Mouse (Mus musculus): Measurements from ENCODE around the gene Myo1b.
"Not testable (repeated sequence)": the region's sequence is repeated elsewhere in the genome, so short reads cannot be mapped to it uniquely, and the experiment has no call there.

Gene Myo1b

DNA sequence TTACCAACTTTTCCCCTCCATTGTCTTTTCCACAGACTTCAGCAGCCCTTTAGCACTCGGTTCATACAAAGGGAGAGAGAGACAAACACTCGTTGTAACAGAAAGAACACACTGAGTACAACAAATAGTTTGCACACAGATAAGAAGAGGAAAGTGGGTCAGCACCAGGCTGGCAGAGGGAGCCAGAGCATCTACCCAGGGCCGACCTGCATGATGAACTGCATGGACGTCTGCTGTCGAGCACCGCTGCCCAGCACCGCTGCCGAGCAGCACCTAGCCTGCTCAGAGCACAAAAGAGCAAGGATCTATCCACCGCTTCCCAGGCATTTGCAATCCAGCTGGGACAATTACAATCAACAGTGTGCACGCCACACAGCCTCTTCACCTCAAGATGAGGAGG lies 19.9 kb downstream of the Myo1b start:
- DNase-seq (ENCODE audit: low spot score in 2 of 2) = no peak

DNA sequence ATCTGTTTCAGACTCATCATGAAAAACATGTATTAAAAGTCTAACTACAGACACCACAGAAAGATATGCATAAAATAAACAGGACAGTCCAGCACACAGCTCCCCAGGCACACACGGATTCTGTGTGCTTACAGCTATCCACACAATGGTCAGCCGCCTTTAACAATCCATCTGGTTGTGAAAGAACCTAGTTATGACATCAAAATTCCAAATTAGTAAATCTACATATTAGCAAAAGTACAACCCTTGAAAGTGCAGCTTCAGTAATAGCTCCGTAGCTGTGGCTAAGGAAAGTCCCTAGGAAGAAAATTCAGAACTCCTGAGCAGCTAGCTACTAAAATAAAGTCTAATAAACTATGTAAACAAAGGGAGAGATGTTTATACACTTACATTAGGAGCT lies 21.1 kb downstream of the Myo1b start:
- no peak for DNase-seq (ENCODE audit: low spot score in 2 of 2)

DNA sequence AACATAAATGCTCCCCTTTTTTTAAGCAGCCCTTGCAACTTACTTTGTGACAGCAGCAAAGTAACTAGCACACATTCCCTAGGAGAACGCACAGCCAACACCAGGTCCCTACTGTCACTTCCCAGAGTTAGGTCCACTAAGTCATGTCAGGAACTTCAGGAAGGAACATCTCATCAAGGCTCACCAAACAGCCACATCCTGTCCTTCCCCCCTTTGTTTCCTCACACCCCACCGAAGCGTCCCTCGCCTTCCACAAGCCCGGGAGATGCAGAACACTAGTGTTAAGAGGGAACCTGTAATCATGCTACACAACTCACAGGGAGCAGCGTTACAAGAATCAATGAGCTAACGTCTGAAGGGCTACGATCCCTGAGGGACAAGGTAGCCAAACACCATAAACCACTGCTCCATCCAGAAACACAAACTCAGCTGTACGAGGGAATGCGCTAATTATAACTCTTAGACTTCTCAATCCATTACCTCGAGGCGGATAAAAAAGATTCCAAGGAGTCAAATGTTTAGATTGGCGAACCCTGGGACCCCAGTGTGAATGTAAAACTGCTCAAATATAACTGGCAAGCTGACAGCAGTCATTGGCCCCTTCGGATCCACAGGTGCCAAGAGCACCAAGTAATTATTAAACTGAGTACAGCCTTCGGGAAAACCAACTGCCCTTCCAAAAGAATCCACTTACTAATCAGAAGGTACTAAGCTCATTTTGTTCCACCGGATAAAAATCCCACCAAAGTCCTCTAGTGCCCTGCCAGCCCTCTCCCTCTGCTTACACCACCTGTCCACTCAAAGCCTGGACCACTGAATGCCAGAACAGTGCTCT lies 22.1 kb downstream of the Myo1b start:
- no peak for DNase-seq (ENCODE audit: low spot score in 2 of 2)

DNA sequence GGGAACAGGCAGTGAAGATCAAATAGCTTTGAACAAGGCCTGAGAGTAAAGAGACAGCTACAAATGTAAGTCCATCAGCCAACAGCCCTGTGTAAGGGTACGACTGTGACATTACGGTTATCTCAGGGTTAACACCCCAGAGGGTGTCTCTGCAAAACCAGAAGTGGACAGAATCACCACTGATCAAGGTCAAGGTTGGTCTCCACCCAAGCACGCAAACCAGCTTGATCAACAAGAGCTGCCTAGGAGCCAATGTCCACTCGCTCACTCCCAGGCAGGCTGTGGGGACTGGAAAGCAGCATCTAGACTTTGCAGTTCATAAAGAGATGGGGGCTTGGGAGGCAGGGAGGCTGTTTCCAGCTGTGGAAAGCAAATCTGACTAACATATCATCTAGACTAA lies 23.9 kb downstream of the Myo1b start:
- DNase-seq (ENCODE audit: low spot score in 2 of 2) = no peak

DNA sequence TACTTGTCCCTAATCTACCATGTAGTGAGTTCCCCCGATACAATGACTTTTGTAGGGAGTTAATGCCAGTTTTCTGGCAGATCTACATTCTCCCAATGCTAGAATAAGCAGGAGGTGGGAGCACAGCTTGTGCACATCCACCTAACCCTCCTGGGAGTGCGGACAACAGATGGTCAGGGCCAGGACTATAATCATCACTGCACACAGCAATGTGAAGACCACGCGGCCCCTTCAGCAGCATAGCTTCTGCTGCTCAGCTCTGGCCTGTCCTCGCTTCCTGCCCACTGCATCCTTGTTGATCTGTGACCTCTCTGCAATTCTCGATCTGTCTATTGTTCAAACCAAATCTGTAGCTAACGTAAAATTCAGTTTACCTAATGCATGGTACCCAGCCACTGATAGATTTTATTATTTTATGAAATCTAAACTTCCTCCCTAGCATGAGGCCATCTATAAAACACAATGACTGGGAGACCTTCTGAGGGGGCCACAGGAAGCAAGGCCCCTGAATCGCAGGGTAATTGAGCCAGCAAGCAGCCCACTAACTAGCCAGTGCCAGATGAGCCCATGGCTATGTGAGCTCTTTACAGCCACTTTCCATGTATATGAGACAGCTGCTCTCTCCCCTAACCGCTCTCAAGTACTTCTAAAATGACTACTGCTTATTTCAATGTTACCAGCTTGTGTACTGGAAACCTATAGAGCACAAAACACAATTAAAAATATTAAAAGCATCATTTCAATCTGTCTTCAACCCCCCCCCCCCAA lies 27.6 kb downstream of the Myo1b start:
- no peak for DNase-seq (ENCODE audit: low spot score in 2 of 2)

DNA sequence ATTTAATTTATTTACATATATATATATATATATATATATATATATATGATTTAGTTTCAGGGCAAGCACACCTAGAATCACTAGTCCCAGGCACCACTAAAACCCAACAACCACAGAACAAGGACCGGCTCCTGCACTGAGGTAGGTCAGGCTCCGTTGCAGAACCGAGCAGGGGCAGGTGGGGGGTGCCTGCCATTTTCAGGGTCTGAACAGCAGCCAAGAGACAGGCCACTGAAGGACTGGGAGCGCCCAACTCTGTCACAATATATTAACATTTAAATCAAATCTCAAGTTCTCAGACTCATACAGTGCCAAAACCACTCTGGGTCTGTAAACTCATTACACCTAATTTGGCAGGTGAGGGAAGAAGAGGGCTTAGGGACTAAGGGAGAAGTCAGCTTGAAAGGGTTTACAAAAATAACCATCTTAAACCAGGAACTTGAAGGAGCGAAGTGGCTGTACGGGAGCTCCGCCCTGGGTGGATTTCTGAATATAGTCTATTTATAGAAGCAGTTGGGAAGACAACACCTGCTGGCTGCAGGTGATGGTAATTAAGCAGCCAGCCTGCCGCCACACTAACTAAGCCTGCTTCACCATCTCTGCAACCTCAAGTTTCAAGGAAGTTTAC lies 30.4 kb downstream of the Myo1b start:
- DNase-seq (ENCODE audit: low spot score in 2 of 2) = peak in 1 of 2 experiments; percentile 26

DNA sequence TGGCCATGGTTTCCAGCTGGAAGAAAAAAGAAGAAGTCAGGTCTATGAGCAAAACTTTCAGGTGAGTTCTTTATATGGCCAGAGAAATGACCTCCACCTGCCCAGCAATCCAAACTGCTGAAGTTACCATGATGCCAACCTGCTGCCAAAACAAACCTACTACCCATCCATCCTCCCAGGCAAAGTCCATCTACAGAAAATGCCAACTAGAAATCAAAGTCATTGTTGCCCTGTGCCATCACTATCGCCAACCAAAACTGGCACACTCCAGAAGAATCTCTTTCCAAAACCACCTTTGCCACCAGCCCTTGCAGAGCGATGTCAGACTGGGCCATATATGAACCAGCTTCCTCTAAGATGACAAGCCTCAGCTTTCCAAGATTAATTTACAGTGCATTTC lies 32.7 kb downstream of the Myo1b start:
- no peak for DNase-seq (ENCODE audit: low spot score in 2 of 2)

DNA sequence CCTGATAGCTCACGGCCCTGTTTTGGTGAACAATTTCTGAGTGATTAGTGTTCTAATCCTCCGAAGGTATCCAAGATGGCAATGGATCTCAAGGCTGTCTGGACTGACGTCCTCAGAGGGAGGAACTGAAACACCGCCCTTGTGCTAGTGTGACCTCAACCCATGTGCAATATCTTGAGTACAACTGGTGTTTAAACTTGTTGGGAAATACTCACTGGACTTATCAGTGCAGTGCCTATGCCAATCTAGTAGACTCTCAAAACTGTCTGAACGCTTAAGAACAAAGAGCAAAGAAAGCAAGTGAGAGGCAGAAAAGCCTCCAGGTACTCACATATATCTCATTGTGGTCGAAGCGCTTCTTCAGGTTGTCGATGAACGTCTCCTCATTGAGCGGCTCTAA lies 33.1 kb downstream of the Myo1b start:
- no peak for DNase-seq (ENCODE audit: low spot score in 2 of 2)

DNA sequence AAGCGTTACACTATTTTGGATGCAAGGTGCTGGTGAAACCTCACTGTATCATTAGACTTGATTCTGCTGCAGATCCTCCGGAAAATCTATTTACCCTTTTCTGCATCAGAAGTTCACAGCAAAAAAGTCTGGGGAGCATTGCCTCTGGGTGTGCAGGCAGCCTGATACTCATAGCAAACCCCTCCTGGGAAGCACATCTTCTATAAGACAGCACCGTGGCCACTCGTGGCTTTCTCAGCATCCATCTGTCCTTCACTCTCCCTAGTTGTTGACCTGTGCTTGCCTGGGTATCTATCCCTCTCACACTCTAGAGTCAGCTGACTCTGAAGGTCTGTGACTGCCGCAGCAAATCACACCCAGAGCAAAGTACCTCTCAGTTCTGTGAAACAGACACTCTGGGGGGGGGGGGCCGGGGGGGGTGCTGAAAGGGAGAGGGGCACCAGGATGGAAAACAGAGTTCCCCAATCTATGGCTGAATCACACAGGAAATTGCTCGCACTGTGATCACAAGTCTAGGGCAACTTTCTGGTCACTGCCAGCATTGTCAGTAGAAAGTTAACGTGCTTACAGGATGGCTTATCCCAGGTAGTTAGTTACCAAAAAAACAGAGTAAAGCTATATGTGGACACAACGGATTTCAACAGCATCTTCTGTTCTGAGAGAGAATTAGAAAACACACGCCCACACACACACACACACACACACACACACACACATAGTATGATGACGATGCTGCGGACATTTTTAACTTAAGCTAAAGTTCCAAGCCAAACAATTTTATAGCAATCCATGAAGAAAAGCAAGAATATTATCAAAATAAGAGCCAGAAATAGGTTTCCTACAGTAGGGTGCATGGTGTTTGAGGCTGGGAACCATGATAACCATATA lies 35.7 kb downstream of the Myo1b start:
- DNase-seq (ENCODE audit: low spot score in 2 of 2) = no peak

DNA sequence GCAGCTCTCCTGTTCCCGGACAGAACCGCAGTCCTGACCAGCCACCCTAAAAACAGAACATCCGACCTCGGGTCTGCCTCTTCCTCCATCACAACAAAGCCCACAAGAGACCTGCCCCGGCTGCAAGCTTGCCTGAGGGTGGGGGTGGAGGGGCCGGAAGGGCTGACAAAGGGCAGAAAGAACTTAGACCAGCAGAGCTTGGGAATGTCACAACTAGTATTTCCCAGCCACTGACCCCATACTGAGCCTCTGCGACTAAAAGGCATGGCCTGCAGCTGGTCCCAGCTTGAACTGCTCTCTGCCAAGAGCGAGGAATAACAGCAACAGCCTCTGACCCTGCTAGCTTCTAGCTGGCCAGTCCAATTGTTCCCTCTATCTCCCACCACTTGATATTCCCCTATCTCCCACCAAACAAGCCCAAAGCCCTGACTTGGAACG lies 36.5 kb downstream of the Myo1b start:
- DNase-seq (ENCODE audit: low spot score in 2 of 2) = no peak

DNA sequence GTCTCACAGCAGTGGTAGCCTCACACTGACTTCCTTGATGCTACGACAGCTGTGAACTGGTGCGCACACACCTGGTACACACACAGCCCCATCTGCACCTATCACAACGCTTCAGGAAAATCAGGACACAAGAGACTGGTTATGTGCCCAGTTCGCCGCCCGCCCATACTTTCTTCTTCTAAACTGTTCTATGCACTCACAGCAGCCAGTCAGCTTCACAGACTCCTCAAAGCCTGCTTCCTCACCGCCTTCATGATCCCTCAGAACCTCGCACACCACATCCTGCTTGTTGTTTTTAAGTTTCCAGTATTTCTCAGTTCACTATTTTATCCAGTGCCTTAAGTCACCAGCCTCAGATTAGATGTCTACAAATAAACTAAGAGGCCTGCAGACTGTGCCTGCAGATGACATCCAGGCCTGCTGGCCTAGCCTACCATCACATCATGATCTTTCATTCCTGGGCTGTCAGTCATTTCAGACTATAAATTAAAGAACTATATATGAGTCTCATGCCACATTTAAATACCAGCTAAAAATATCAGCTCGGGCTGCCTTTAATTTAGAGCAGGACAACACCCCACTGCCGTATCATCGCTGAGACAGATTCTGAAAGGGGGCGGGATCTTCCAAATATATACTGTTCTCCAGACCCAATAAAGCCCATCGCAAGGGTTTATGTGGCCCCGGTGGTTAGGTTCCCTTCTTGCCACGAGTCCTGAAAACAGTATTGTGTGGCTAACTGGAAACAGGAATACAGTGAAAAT lies 40.2 kb downstream of the Myo1b start:
- no peak for DNase-seq (ENCODE audit: low spot score in 2 of 2)

DNA sequence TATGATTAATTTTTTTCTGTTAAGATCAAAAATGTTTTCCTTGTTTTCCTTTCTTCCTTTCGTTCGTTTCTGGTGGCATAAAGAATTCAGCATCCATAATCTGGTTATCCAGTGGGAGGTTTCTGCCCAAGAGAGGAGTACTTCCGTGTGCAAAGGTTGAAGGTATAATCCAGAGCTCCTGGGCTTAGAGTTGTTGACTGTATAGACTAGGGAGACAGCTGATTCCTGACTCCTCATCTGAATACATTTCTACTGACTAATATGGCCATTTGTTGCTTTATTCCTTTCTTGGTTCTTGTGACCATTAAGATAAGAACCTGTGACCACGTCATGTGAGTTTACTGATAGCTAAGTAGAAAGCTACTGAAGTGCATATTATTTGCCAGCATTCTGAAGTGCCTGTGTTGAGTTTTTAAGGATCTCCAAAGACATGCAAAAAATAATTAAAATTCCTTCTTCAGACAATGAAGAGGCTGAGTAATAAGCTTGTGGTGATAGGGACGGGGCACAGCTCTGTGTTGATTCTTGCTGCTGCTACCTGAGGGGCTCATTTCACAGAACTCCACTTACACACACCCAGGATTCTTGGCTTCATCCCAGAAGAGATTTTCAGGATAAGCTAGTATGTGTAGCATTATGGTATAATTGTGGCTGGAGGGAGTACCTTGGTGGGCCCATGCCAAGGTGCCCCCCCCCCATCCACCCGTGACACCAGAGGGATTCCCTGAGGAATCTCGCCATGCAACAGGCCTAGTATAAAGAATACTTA lies 43.2 kb downstream of the Myo1b start:
- no peak for DNase-seq (ENCODE audit: low spot score in 2 of 2)

DNA sequence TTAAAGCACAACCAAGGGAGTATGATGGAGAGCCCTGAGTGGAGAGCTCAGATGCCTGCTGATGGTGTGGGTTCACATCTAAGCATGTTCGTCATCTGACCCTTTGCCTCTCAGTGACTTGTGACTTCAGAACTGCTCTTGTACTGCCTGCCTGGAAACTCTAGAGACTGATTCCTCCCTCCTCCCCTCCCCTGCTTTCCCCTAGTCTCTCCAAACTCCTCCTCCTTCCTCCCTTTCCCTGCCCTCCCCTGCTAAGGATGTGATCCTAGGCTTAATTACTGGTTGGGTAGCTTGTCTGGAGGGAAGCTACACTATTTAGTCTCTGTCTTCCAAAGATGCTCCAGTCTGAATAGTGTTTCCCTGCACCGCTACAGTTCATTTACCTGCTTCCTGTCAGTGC lies 44.6 kb downstream of the Myo1b start:
- DNase-seq (ENCODE audit: low spot score in 2 of 2) = not testable (repeated sequence)

DNA sequence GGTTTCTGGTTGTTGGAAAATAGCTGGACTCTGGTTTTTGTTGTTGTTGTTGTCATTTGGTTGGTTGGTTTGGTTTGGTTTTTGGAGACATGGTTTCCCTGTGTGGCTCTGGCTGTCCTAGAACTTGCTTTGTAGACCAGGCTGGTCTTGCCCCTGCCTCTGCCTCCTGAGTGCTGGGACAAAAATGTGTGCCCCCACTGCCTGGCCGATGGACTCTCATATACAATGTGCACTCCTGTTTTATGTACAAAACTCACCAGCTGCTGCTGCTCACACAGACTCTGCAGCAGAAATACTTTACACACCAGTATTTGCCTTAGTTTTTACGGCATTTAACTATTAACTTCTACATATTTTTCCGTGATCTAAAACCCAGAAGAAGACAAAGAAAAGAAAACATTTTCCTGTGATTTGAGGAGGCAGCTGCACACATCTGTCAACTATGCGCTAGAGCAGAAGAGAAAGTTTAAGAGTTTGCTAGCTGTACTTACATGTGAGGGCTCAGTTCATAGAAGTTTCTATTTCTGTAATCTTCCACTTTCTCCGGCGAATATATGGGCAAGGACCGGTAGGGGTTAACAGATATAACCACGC lies 52.9 kb downstream of the Myo1b start:
- no peak for DNase-seq (ENCODE audit: low spot score in 2 of 2)

DNA sequence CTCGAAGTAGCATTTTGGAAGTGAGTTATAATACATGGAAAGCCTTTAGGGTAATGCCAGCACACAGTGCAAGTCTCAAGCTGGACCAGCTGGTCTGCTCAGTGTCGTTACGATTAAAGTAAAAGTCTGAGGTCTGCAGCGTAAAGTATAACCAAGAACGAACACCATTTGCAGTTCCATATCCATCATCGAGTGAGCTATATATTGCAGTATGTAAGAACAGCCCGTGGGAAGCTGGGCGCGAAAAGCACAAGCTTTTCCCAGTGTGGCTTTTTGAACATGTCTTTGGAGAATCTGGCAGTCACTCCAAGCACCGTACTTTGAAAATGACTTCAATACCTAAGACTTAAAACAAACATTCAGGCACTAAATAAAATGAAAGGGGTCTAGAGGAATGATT lies 55.0 kb downstream of the Myo1b start:
- no peak for DNase-seq (ENCODE audit: low spot score in 2 of 2)

DNA sequence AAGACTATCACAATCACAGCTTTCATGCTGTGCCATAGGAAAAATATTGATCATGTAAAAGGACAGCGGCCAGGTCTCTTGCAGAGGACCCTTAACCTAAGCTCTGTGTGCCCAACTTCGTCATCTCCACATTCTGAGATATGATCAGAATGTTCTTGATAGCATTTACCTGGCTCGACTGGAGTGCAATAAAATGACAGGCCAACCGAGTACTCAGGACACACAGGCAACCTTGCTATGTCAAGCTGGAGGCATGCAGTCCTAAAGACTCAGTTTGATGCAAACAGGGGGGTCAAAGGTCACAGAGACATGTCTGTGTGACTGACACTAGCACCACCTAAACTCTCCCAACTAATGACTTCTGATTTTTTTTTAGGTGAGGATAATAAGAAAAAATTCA lies 58.9 kb downstream of the Myo1b start:
- DNase-seq (ENCODE audit: low spot score in 2 of 2) = no peak

DNA sequence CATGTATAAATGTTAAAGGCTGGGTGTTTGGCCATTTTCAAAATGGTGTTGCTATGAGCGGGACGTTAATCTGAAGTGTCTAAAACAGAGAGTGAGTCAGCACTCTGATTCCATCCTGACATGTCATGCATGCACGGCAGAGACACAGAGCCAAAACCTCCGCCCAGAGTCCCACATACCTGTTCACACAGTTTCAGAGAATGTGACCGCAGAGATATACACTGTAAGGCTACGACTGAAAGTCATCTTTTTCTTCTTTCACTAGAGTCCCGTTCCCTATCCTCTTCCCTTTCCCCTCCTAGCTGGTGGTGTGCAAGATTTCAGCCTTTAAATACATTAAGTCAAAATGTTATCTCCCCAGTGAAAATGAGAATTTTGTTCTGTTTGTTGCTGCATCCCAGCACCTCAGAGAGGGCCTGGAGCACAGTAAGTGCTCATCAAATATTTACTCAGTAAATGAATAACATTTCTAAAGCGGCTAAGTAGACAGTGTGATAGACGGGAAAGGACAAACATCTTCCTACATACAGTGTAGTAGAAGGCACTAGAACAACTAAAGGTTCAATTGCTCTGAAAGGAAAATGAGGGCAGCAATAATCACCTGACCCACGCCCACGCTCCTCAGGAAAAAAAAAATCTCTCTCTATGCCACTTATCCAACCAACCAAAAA lies 59.5 kb downstream of the Myo1b start:
- no peak for DNase-seq (ENCODE audit: low spot score in 2 of 2)

DNA sequence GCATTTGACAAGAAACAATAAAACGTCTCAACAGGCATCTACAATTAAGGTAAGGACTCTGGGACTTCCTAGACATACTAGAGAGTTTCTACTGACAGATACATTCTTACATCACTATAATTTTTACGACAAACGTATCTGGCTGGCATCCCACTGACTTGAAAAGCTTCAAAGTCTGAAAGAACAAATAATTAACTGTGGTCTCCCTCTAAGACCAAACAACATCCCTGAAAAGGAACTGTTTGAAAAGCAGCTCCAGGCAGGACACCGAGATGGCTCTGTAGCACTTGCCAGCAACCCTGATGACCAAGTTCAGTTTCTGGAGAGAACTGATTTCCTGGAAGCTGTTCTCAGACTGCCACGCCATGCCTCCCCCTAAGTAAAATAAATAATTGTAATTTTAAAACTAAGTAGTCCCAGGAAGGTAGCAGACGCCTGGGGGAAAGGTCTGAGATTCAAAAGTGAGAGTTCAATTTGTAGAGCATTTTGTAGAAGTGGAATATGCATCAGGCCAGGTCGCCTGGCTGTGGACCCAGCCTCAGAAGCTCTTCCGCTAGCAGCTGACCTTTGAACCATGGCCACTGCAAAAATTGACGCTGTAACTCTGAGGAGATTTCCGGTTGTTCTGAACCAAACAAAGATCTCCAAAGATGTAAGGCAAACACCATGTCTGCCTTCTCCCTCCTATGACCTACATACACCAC lies 60.2 kb downstream of the Myo1b start:
- DNase-seq (ENCODE audit: low spot score in 2 of 2) = no peak

DNA sequence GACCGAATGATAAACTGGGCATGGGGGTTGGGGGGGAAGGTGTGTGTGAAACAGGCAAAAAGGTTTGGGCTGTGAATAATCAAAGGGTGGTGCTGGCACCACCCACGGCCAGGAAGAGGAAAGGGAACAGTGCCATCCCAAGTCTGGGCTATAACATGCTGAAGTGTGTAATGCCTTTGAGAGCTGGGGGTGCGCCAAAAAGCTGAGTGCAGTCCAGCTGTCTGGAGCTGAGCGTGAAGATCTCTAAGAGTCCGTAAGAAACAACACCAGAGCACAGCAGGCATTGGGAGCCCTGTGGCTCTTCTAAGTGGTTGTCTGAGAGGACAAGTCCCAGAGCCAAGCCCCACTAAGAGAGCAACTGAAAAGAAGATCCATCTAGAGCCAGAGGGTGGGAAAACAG lies 63.6 kb downstream of the Myo1b start:
- peak in 1 of 2 experiments; percentile 27 for DNase-seq (ENCODE audit: low spot score in 2 of 2)
